Mouse (Mus musculus) fibroblast of lung, adult 2 months (primary cell): Measurements from ENCODE around the gene Farsa.
A peak's percentile ranks its signal among the peaks of the same experiment; 100 is the strongest.
"Not testable (repeated sequence)": the region's sequence is repeated elsewhere in the genome, so short reads cannot be mapped to it uniquely, and the experiment has no call there.

Experiments used
- DNase-seq: peaks from one replicate; pipeline ENCODE4 v3.0.0-alpha.2; 2011; ENCODE audit warnings: low read depth

The Farsa gene

GRCm38 (mm10) chr8:84856864-84857441, at the start of gene Farsa:
Farsa (plus strand) TSS chr8:84856989.
- peak; percentile 86 for DNase-seq

GRCm38 (mm10) chr8:84809109-84809940, 47.5 kb upstream of the Farsa start:
- no peak for DNase-seq

- no peak for DNase-seq
Observed at GRCm38 (mm10) chr8:84809941-84810280, 46.9 kb upstream of the Farsa start.

- DNase-seq, result no peak
Observed at GRCm38 (mm10) chr8:84810896-84811295, 45.9 kb upstream of the Farsa start.

GRCm38 (mm10) chr8:84811303-84811702, 45.5 kb upstream of the Farsa start:
- no peak for DNase-seq

- DNase-seq, result no peak
Observed at GRCm38 (mm10) chr8:84813059-84813458, 43.7 kb upstream of the Farsa start.

GRCm38 (mm10) chr8:84813830-84814229, 43.0 kb upstream of the Farsa start:
- no peak for DNase-seq

GRCm38 (mm10) chr8:84814240-84814554, 42.6 kb upstream of the Farsa start:
- DNase-seq, result no peak

- DNase-seq, result no peak
Observed at GRCm38 (mm10) chr8:84814555-84815441, 42.0 kb upstream of the Farsa start.

GRCm38 (mm10) chr8:84815547-84815946, 41.2 kb upstream of the Farsa start:
- DNase-seq, result no peak

- DNase-seq, result no peak
Observed at GRCm38 (mm10) chr8:84816117-84816516, 40.7 kb upstream of the Farsa start.

GRCm38 (mm10) chr8:84822723-84823122, 34.1 kb upstream of the Farsa start, which contains the start of gene Dand5:
Dand5 (minus strand) TSS chr8:84822823.
- DNase-seq, result no peak

- peak; percentile 77 for DNase-seq
Observed at GRCm38 (mm10) chr8:84823653-84824052, 33.1 kb upstream of the Farsa start.

- DNase-seq, result no peak
Observed at GRCm38 (mm10) chr8:84825636-84826035, 31.2 kb upstream of the Farsa start.

- DNase-seq, result not testable (repeated sequence)
Observed at GRCm38 (mm10) chr8:84826518-84826917, 30.3 kb upstream of the Farsa start.

- DNase-seq, result no peak
Observed at GRCm38 (mm10) chr8:84831490-84831889, 25.3 kb upstream of the Farsa start, which contains the start of gene Gadd45gip1. Gadd45gip1 (plus strand) TSS chr8:84831522.

- DNase-seq, result no peak
Observed at GRCm38 (mm10) chr8:84832034-84832717, 24.6 kb upstream of the Farsa start.

GRCm38 (mm10) chr8:84832759-84833742, 23.7 kb upstream of the Farsa start:
- DNase-seq, result no peak

GRCm38 (mm10) chr8:84834002-84834865, 22.6 kb upstream of the Farsa start:
- no peak for DNase-seq
